Mouse (Mus musculus): Measurements from ENCODE around the gene Abcc6. TPM values are rescaled to one million over a fixed set of nuclear protein-coding genes. Genes with fewer than 3 reads are reported as not detected.

The Abcc6 gene
- polyA plus RNA-seq, 1 experiment from 2014 or later = 0.56 TPM

Other genes with a start within 250 kb of the Abcc6 start
- gene Lmtk3, start 246.6 kb downstream of the Abcc6 start, polyA plus RNA-seq (2015; fragmentation: Nextera tagmentation; extraction: Ambion mirVana) = 19.3 and 26.0 TPM in 2 replicates
- 7.1 and 8.6 TPM in 2 replicates for gene Sult2b1, start 245.6 kb downstream of the Abcc6 start, polyA plus RNA-seq (2015; fragmentation: Nextera tagmentation; extraction: Ambion mirVana)
- gene Cyth2, start 215.7 kb downstream of the Abcc6 start, polyA plus RNA-seq (2015; fragmentation: Nextera tagmentation; extraction: Ambion mirVana) = 211 and 253 TPM in 2 replicates
- 1.4 and 1.7 TPM in 2 replicates for gene Kcnj14, start 205.5 kb downstream of the Abcc6 start, polyA plus RNA-seq (2015; fragmentation: Nextera tagmentation; extraction: Ambion mirVana)
- gene Grwd1, start 199.4 kb downstream of the Abcc6 start, polyA plus RNA-seq (2015; fragmentation: Nextera tagmentation; extraction: Ambion mirVana) = 40.7 and 48.9 TPM in 2 replicates
- 55.7 and 65.9 TPM in 2 replicates for gene Kdelr1, start 157.5 kb downstream of the Abcc6 start, polyA plus RNA-seq (2015; fragmentation: Nextera tagmentation; extraction: Ambion mirVana)
- gene Grin2d, start 151.9 kb downstream of the Abcc6 start, polyA plus RNA-seq (2015; fragmentation: Nextera tagmentation; extraction: Ambion mirVana) = 3.2 and 4.2 TPM in 2 replicates
- 0.37 and 0.52 TPM in 2 replicates for gene Syngr4, start 133.6 kb downstream of the Abcc6 start, polyA plus RNA-seq (2015; fragmentation: Nextera tagmentation; extraction: Ambion mirVana)
- gene Tmem143, start 133.4 kb downstream of the Abcc6 start, polyA plus RNA-seq (2015; fragmentation: Nextera tagmentation; extraction: Ambion mirVana) = 7.5 and 7.8 TPM in 2 replicates
- gene Emp3, start 108.9 kb downstream of the Abcc6 start, polyA plus RNA-seq (2015; fragmentation: Nextera tagmentation; extraction: Ambion mirVana) = 48.2 and 70.1 TPM in 2 replicates
- 5.9 and 6.2 TPM in 2 replicates for gene Ccdc114, start 106.2 kb downstream of the Abcc6 start, polyA plus RNA-seq (2015; fragmentation: Nextera tagmentation; extraction: Ambion mirVana)
- 43.6 and 48.0 TPM in 2 replicates for gene Nomo1, start 3.4 kb upstream of the Abcc6 start, polyA plus RNA-seq (2015; fragmentation: Nextera tagmentation; extraction: Ambion mirVana)
- 1.9 and 2.7 TPM in 2 replicates for gene Kcnj11, start 70.5 kb upstream of the Abcc6 start, polyA plus RNA-seq (2015; fragmentation: Nextera tagmentation; extraction: Ambion mirVana)
- gene Abcc8, start 149.7 kb upstream of the Abcc6 start, polyA plus RNA-seq (2015; fragmentation: Nextera tagmentation; extraction: Ambion mirVana) = 11.2 and 12.4 TPM in 2 replicates
- 2.1 and 5.0 TPM in 2 replicates for gene Ush1c, start 208.2 kb upstream of the Abcc6 start, polyA plus RNA-seq (2015; fragmentation: Nextera tagmentation; extraction: Ambion mirVana)
- gene Otog, start 210.7 kb upstream of the Abcc6 start, polyA plus RNA-seq (2015; fragmentation: Nextera tagmentation; extraction: Ambion mirVana) = 0.09 TPM in 1 of 2 replicates, not detected in the other

Data from neural tube, embryonic 15.5 days (tissue).